In the genomic region with DNA sequence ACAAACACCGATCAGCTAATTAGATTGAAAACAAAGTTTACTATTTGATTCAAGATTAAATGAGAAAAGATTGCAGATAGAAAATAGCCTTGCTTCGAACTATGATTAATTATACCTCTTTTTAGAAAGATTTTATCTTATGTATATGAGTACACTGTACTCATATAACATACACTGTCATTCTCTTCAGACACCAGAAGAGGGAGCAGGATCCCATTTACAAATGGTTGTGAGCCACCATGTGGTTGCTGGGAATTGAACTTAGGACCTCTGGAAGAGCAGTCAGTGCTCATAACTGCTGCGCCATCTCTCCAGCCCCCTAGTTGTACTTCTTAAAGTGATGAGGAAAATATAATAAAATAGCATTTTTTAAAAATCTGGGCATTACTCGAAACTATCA, we compare ENCODE assay signal across 24 mouse cellular contexts. TPM values are rescaled to one million over a fixed set of nuclear protein-coding genes. Genes with fewer than 3 reads are reported as not detected.
DNase-seq lines count a peak whose midpoint lies in the region; ATAC-seq and TF ChIP-seq lines count a peak whose summit lies in the region.
"Had no signal": no experiment of that assay in that cellular context is flagged by ENCODE, and none has a peak within 500 bp of the region (broad histone marks: within the 10 kb centered on the region; RNA-seq: fewer than 3 reads in every experiment).

No protein-coding gene starts in this region.

- H3K4me2 ChIP-seq in intestine, postnatal 0 days (replicated peaks; ENCODE audit: low read depth): no peak overlapping the region
- no peak overlapping the region for H3K4me2 ChIP-seq in intestine, embryonic 15.5 days (replicated peaks)
- H3K4me2 ChIP-seq: heart, embryonic 15.5 days; hindbrain, embryonic 14.5 days; midbrain, embryonic 12.5 days had no signal

- intact Hi-C loops in left cerebral cortex, adult 2 months (cut with DNase I): no loop called here

- no peak for ATAC-seq in intestine, postnatal 0 days
- ATAC-seq in intestine, embryonic 15.5 days: no peak
- ATAC-seq: liver, postnatal 0 days had no signal

- H3K9ac ChIP-seq in intestine, postnatal 0 days (ENCODE audit: low read depth, low read length): no peak overlapping the region
- no peak overlapping the region for H3K9ac ChIP-seq in intestine, embryonic 15.5 days
- H3K9ac ChIP-seq: heart, embryonic 15.5 days; hindbrain, embryonic 14.5 days; liver, postnatal 0 days; midbrain, embryonic 12.5 days had no signal

- H3K9me3 ChIP-seq in intestine, postnatal 0 days (ENCODE audit: control insufficient read depth): no peaks in the 10 kb centered on the region
- H3K9me3 ChIP-seq in intestine, embryonic 15.5 days: no peaks in the 10 kb centered on the region
- H3K9me3 ChIP-seq: embryonic facial prominence, embryonic 10.5 days; forebrain, embryonic 10.5 days; heart, embryonic 15.5 days; limb, embryonic 10.5 days; midbrain, embryonic 12.5 days had no signal

- no peak overlapping the region for H3K27ac ChIP-seq in intestine, postnatal 0 days (ENCODE audit: low read depth, low read length)
- no peak overlapping the region for H3K27ac ChIP-seq in intestine, embryonic 15.5 days
- H3K27ac ChIP-seq in left cerebral cortex, adult 2 months: no peak overlapping the region
- H3K27ac ChIP-seq: embryonic facial prominence, embryonic 10.5 days; forebrain, embryonic 10.5 days; heart, embryonic 15.5 days; hindbrain, embryonic 14.5 days; limb, embryonic 10.5 days; midbrain, embryonic 12.5 days had no signal

- H3K4me3 ChIP-seq in intestine, postnatal 0 days (ENCODE audit: low read depth, low read length): no peak overlapping the region
- no peak overlapping the region for H3K4me3 ChIP-seq in intestine, embryonic 15.5 days (replicated peaks)
- no peak overlapping the region for H3K4me3 ChIP-seq in left cerebral cortex, adult 2 months
- H3K4me3 ChIP-seq: embryonic facial prominence, embryonic 10.5 days; forebrain, embryonic 10.5 days; heart, embryonic 15.5 days; limb, embryonic 10.5 days; midbrain, embryonic 12.5 days had no signal

- H3K27me3 ChIP-seq in intestine, postnatal 0 days (replicated peaks; ENCODE audit: control insufficient read depth, insufficient read depth, low read length): no peaks in the 10 kb centered on the region
- no peaks in the 10 kb centered on the region for H3K27me3 ChIP-seq in intestine, embryonic 15.5 days (replicated peaks)
- H3K27me3 ChIP-seq: heart, embryonic 15.5 days; midbrain, embryonic 12.5 days had no signal

- peak; percentile 39 for DNase-seq in 416B (ENCODE audit: low read depth)
- DNase-seq in ES-CJ7 (ENCODE audit: low read depth, low spot score): peak; percentile 58
- DNase-seq in naive thymus-derived CD4-positive, alpha-beta T cell, adult 2 months (ENCODE audit: low read depth): peak; percentile 5
- DNase-seq in adrenal gland, adult 18-20 months (ENCODE audit: low spot score in 2 of 2): no peak
- no peak for DNase-seq in left cerebral cortex, adult 2 months (ENCODE audit: extremely low spot score in 1 of 2, low spot score in 2 of 2)
- DNase-seq: adrenal gland, adult 2 months; cerebellum, adult 11 months; cerebellum, adult 9-11 months; gastrocnemius, postnatal 36 days; heart, postnatal 4 days; kidney, adult 9 months; kidney, postnatal 36 days; layer of hippocampus, adult 9-11 months; liver, postnatal 0 days; lung, postnatal 14 days had no signal

- TF ChIP-seq CTCF in intestine, postnatal 0 days (IDR thresholded peaks at IDR 0.05; ENCODE audit: low read depth): peak; percentile 37
- TF ChIP-seq CTCF in left cerebral cortex, adult 2 months (IDR thresholded peaks at IDR 0.05): no peak; the same call in none of the 2 replicates

- H3K36me3 ChIP-seq in intestine, postnatal 0 days (ENCODE audit: control insufficient read depth, insufficient read depth): no peaks in the 10 kb centered on the region
- H3K36me3 ChIP-seq in intestine, embryonic 15.5 days: no peaks in the 10 kb centered on the region
- H3K36me3 ChIP-seq: embryonic facial prominence, embryonic 10.5 days; forebrain, embryonic 10.5 days; heart, embryonic 15.5 days; limb, embryonic 10.5 days; midbrain, embryonic 12.5 days had no signal

- WGBS in intestine, postnatal 0 days: 97% methylated on average over 4 of the region's 4 CpGs
- 95% methylated on average over 4 of the region's 4 CpGs for WGBS in intestine, embryonic 15.5 days

- H3K4me1 ChIP-seq in intestine, postnatal 0 days (replicated peaks; ENCODE audit: control insufficient read depth, insufficient read depth, low read length): no peaks in the 10 kb centered on the region
- H3K4me1 ChIP-seq in intestine, embryonic 15.5 days (replicated peaks): no peaks in the 10 kb centered on the region
- H3K4me1 ChIP-seq: embryonic facial prominence, embryonic 10.5 days; forebrain, embryonic 10.5 days; heart, embryonic 15.5 days; limb, embryonic 10.5 days; midbrain, embryonic 12.5 days had no signal

RNA-seq across cellular contexts. Expression of a gene that starts 55.2 kb away (rescaled TPM):
- polyA plus RNA-seq in intestine, postnatal 0 days (2015; fragmentation: Nextera tagmentation; extraction: Ambion mirVana): 54.3 and 65.8 TPM in 2 replicates
- 46.3 and 60.7 TPM in 2 replicates for polyA plus RNA-seq in intestine, embryonic 15.5 days (2015; fragmentation: Nextera tagmentation; extraction: Ambion mirVana)
- 10 to 100 TPM; 21.0 to 28.0 TPM for total RNA-seq in adrenal gland, adult 18-20 months (2021)
- total RNA-seq in left cerebral cortex, adult 2 months (2021): 10 to 100 TPM; 14.3 to 18.5 TPM

RNA-seq across cellular contexts. Expression of a gene that starts 55.3 kb away (rescaled TPM):
- 0.46 and 0.55 TPM in 2 replicates for polyA plus RNA-seq in intestine, postnatal 0 days (2015; fragmentation: Nextera tagmentation; extraction: Ambion mirVana)
- 0.24 and 0.47 TPM in 2 replicates for polyA plus RNA-seq in intestine, embryonic 15.5 days (2015; fragmentation: Nextera tagmentation; extraction: Ambion mirVana)
- under 1 TPM; 0.22 to 0.80 TPM for total RNA-seq in adrenal gland, adult 18-20 months (2021)
- 1 to 10 TPM; 3.7 to 4.2 TPM for total RNA-seq in left cerebral cortex, adult 2 months (2021)
- polyA plus RNA-seq: liver, adult 2 months had no signal

Comparison
In these comparisons a context has a peak if more than half of its experiments do, and no peak if none do; other contexts are left out.
1. DNase-seq: peak in 416B (single experiment), ES-CJ7 (single experiment) and naive thymus-derived CD4-positive, alpha-beta T cell, adult 2 months (single experiment); none in adrenal gland, adult 18-20 months (0 of 2) and left cerebral cortex, adult 2 months (0 of 2).